Mouse (Mus musculus) regulatory T cell (primary cell): ENCODE measurements around the gene Cars2.
"Not testable (repeated sequence)": the region's sequence is repeated elsewhere in the genome, so short reads cannot be mapped to it uniquely, and the experiment has no call there.

Experiments used
- in situ Hi-C: fragments of 300-600 bp; cut with MboI, MseI; formaldehyde crosslinking; loops from one replicate; pipeline ENCODE4 v1.15.1; 2025; ENCODE audit warnings: high pct_unique_total_duplicates

Cars2 gene

DNA sequence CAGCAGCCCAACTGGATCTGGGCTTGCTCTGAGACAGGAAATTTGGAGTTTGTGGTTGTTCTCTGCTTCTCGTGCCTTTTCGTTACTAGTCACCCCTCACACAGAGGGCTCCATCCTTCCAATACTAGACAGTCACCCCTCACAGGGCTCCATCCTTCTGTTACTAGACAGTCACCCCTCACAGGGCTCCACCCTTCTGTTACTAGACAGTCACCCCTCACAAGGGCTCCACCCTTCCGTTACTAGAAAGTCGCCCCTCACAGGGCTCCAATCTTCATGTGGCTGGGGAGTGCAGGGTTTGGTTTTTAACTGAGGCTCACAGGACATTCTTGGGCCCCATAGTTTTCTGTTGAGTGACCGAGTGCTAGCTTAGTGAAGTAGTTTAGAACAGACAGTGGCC, 37.3 kb downstream of the Cars2 start:
- in situ Hi-C loops = no loop called here

DNA sequence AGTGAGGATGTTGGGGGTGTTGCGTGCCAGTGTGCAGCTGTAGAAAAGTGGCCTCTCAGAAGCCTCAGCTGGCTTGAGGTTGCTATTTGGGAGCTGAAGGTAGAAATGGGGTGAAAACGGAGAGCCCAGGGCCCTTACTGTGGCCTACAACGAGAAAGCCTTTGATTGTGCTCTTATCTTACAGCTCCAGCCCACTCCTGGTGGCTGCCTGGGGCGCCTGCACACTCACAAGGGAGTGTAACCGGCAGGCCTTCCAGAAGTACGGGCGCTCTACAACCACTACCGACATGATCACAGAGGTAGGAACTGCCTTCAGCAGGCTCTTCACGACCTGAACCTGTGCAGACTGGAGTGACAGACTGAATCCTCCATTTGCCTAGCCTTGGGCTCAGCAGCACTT, 37.9 kb downstream of the Cars2 start:
- in situ Hi-C loops = no loop called here

DNA sequence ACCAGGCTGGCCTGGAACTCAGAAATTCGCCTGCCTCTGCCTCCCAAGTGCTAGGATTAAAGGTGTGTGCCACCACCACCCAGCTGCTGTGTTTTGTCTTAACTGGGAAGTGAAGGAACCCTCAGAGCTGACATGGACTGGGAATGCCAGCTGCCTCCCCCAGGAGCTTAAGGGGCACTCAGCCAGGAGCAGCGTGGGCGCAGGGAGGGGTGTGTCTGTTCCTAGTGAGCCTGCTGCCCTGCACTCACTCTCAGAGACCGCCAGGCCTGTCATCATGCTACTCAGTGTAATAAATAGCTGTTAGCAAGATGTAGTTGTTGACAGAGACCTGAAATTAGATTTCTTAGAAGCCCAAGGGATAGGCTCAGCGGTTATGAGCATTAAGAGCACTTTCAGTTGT, 39.6 kb downstream of the Cars2 start:
- in situ Hi-C loops = no loop called here

DNA sequence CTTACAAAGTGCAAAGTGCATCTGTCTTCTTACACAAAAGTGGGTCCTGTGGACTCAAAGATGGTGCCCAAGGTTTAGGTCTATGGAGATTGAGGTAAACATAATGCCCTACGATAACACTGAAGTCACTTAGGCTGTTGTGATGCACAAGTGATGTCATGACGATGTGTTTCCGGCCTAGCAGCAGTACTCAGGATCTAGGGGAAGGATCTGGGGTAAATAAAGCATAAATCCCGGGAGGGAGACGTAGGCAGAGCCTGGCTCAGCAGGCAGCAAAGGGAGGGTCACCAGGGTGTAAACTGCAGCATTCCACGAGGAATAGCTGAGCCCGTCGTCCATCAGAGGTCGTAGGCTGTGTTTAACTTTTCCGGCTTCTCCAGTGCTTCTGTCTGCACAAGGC, 41.7 kb downstream of the Cars2 start:
- in situ Hi-C loops = loop anchor here (10.0 kb wide), 1 partner anchor 186 kb away; no protein-coding TSS in a partner anchor

DNA sequence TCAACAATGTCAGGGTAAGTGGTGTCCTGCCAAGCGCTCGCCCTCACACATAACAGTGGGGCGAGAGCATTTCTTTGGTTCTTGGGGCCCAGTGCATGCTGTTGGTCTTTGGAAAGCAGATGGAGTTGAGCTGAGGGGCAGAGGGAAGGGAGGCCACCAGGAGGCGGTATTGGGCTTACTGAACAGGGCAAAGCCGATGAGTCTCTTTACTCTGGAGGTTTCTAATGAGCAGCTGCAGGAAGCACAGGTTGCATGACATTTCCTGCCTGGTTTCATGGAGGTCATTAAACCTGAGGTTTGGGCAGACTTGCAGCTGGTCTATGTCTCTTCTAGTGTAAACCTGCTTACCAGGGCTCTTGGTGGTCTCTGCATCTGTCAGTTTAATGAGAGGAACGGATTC, 43.8 kb downstream of the Cars2 start:
- in situ Hi-C loops = loop anchor here (10.0 kb wide), 1 partner anchor 188 kb away; no protein-coding TSS in a partner anchor

DNA sequence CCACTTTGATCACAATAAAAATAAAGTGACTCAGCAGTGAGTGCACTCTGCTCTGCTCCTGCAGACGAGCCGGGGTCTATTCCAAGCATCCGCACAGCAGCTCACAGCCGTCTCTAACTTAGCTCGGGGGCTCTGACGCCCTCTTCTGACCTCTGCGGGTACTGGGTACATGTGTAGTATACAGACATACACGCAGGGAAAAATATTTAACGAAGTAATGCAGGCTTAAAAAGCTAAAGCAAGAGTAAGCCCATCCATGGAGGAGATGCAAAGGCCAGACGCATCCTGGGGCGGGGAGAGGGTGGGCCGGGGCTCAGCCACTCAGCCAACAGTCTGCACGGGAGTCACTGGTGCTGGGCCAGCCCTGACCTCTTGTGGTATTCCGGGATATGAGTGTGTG, 44.5 kb downstream of the Cars2 start:
- in situ Hi-C loops = loop anchor here (10.0 kb wide), 1 partner anchor 189 kb away; no protein-coding TSS in a partner anchor

DNA sequence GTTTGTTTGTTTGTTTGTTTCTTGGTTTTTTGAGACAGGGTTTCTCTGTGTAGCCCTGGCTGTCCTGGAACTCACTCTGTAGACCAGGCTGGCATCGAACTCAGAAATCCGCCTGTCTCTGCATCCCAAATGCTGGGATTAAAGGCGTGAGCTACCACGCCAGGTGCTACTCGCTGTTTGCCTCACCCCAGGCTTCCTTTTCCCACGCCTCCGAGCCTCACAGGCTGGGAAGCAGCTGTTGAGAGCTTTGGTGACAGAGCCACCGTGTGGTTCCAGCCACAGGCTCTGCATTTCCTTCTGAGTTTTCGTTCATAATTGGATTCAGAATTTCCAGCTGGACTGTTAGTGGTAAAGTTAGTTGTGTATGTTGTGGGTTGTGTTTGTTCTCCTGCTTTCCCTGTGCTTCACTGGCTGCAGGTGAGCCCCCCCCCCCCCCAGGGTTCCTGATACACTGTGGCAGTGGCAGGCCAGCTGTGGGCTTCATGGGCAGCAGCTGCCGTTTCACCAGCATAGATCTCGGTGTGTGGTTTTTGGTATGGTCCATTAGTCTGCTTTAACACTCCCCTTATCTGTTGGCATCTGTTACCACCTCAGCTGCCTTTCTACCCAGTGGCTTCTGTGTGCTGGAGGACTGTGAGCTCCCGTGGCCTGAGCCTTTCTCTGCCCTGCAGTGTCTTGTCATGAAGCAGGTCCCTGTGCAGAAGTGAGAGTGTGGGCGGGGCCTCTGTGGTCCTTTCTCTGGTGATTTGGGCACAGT, 46.9 kb downstream of the Cars2 start:
- in situ Hi-C loops = loop anchor here (10.0 kb wide), 1 partner anchor 191 kb away; no protein-coding TSS in a partner anchor

DNA sequence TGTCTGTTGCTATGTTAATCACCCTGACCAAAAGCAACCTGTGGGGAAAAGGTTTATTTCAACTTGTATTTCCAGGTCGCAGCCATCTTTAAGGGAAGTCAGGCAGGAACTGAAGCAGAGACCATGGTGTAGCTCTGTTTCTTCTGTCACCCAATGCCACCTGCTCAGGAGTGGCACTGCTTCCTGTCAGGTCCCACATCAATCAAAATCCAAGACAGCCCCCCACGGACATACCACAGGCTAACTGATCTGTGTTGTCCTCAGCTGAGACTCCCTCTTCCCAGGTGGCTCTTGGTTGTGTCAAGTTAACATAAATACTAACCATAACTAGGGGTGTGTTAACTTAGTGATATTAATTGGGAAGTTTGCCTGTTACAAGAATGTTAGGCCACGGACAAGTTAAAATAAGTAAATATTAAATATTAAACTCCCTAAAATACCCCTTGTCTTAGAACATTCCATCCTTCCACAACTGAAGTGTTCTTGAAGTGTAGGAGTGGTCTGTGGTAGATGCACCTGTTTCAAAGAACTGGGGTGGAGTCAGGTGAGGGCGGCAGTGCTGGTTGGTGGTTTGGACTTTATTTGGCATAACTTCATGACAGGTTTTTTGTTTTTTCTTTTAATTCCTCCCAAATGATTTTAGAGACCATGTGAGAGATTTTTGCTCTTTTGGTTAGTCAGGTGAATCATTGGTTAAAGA, 51.6 kb downstream of the Cars2 start:
- in situ Hi-C loops = no loop called here

DNA sequence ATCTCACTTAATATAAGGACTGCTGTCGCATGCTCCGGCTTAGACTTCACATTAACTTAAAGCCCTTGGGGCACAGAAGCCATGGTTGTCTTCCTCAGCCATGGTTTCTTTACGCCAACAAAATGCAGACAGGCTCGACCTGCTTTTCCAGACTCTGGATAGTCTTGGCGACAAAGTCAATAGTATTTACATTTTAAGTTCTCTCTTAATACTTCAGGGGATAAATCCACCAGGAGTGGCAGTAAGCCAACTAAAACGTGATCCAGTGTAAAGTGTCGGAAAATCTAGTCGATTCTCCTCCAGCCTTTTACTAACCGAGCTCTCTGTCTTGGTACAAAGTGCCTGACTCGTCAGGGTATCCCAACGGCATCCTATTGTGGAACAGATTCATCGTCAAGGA, 52.3 kb downstream of the Cars2 start:
- in situ Hi-C loops = no loop called here

DNA sequence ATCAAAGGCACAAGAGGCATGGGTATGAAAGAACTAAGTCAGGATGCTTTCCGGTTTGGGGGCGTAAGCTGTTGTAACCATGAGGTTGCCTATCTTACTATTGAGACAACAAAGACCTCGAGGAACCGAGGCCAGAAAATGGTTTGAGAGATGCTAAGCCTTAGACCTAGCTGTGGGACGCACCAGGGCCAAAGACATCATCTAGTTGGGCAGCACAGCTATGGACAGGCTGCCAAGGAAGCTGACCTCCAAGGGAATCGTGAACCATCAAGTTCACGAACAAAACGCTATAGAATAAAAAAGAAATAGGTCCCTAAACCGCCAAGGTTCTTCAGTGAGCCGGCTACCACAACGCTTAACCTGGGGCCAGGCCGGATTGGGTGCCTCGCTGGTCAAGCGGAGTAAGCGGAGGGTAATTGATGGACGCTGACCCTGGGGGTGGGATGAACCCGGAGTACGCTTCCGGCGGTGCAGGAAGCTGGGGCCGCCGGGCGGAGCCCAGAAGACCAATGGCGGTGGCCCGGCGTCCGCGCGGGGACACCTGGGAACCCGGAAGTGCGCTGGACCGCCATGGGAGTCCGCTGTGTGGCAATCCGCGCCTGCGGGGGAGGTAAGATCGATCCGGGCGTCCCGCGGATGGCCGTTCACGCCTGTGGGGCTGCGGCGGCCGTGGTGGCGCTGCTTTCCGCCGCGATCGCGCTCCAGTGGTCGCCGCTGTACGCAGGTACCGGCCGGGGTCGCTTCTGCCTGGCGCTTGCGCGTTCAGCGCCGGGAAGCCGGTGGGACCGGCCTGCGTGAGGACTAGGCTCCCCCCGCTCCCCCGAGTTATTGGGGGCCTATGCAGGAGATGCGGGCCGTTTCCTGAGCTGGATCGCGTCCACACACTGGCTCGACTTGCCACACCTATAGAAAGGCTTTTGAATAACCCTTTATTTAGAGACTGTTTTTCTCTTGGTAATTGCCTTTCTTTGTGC, 53.3 kb downstream of the Cars2 start, which contains the start of gene Naxd:
Naxd (plus strand) TSS at position 490 of the 974 bp plus-strand sequence.
- in situ Hi-C loops = no loop called here

DNA sequence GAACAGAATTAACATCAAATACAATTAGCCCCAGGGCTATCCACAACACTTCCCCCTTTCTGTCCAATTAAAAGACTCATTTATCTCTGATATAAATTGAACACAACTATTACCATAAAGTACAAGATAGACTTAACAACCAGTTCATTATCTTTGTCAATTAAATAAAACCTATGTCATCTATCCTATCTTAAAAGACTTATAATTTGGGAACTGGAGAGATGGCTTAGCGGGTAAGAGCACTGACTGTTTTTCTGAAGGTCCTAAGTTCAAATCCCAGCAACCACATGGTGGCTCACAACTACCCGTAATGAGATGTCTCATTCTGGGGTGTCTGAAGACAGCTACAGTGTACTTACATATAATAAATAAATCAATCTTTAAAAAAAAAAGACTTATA, 58.2 kb downstream of the Cars2 start:
- in situ Hi-C loops = not testable (repeated sequence)

DNA sequence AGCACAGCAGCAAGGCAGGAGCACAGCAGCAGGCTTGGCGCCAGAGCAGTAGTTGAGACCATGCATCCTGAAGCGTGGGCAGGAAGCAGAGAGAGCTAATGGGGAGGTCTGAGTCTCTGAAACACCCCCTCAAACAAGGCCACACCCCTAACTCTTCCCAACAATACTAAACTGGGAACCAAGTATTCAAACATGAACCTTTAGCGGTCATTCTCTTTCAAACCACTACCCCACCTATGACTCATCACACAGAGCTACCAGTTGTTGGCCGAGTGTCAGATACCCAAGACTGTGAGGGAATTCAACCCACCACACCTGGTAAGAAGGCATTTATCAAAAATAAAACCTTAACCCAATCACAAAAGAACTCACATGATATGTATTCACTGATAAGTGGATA, 63.4 kb downstream of the Cars2 start:
- in situ Hi-C loops = loop anchor here (5.0 kb wide), 1 partner anchor 55 kb away; no protein-coding TSS in a partner anchor

DNA sequence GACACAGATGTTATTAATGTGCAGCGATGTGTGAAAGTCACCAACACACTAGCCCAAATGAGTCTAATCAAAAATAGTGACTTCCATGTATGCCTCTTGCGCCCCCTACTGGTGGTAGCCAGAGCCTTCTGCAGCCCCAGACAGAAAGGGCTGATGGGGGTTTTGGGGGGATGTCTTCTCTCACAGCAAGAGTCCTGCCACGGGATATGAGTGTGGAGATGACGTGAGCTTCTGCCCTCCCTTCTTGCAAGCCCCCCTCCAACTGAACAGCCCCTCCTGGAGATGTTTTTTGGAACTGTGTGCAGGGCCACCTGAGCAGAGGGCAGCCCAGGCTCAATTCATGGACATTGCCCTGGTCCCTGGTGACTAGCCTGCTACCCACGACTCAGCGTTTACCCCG, 64.4 kb downstream of the Cars2 start:
- in situ Hi-C loops = loop anchor here (5.0 kb wide), 1 partner anchor 54 kb away; no protein-coding TSS in a partner anchor

DNA sequence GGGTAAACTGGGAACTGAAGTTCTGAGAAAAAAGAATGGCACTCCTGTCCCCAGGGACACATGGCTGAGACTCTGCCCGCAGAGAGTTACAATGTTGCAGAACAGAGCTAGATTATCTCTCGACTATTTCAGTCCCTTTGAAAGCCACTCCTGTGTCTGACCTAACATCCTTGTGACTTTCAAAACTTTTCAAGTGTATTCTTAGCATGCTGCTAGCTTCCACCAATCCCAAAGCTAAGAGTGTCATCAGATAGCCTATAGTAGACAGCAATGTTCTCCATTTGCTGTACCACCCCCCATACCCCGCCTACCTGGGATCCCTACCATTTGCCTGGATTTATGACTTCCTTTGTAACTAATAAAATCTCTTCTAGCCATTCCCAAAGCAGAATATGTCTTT, 68.0 kb downstream of the Cars2 start:
- in situ Hi-C loops = no loop called here

DNA sequence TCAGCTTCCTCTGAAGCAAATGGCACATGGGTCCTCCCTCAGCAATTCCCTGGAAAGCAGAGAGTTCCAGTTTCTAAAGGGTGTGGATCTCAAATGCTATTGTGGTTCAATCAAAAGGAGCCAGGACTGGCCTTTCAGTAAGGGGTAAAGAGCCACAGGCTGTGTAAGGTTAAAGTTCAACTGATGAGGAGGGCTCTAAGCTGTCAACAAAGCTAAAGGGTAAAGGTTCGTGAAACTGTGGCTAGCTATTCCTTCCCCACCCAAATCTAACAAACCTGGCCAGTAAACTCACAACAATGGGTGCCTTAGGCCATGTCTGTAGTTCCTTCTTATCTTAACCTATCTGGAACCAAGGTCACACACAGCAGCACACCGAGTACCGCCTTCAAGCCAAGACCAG, 68.7 kb downstream of the Cars2 start:
- in situ Hi-C loops = no loop called here

DNA sequence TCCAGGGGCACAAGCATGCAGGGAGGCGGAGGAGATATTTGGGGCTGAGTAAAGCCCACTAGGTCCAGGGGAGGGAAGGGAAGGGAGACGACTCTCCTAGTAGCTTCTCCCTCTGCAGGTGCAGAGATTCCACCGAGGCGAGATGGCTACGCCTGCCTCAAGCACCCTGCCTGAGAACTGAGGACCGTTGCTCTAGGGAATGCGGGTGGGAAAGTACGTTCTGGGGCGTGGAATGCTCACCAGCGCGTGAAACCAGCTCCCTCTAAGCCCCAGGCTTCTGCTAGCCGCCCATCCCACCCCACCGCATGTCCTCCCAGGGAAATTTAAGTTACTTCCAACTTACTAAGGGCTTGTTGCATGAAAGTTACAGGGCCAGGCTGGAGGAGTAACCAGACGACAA, 71.0 kb downstream of the Cars2 start:
- in situ Hi-C loops = no loop called here

DNA sequence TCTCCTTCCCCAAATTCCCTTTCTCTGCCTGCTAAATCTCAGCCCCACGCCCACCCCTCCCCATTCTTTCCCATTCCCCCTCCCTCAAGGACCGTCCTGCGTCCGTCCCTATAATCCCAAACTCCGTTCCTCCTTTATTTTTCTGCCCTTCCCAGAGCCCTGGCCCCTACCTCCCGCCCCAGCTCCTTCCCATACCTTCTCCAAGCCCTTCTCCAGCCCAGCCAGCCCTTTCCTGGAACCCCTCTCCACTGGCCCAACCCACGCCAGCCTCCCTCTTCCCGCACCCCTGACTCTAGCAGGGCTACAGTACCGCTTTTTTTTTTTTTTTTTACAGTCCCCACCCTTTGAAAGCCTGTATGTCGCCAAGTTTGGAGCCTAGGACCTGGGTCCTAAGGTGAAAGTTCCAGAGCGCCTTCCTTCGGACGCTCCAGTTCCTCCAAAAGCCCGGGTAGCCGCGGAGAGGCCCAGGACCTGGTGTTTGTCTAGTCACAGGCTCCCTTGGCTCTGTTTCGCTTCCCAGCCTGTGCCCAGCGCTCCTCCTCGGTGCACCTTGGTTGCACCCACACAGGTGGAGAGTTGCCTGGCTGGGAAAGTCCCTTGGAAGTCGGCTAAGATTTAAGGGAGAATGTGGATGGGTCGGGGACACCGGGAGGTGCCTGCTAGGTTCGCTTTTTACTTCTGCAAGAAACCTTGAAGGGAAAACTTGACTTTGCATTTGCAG, 71.6 kb downstream of the Cars2 start:
- in situ Hi-C loops = no loop called here

DNA sequence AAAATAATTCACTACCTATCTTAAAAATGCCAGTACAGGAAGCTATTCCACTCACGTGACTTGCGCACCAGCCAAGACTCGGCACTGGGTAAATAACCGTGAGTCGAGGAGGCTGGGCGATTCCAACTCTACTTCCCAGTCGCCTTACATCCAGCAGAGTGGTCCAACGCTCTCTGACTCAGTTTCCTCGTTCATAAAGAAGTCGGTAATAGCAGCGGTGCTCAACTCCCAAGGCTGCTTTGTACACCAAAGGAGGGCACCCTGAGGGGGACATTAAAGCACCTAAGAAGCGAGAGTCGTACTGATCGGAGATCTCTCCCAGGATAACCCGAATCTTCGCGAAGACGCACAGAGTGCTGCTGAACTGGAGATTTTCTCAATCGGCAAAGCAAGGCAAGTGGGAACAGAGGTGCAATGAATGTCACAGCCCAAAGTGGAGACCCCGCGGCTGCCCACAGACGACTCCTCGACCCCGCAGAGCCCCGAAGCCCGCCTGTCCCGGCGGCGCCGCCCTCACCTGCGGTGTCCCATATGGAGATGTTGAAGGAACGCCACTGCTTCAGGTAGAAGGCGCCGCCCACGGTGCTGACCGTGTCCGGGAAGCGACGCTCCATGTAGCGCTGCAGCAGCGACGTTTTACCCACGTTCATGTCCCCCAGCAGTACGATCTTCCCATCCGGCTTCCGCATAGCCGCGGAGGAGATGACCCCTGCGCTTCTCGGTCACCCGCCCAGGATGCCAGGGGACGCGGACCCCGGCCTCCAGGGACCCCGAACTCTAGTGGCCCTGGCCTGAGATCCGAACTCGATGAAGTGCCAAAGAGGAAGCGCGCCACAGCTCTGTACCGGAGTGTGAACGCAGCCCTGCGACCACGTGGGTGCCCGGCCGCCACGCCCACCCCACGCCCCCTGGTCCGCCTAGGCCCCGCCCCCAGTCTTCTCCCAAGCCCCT, 72.5 kb downstream of the Cars2 start, which contains the start of gene Rab20:
Rab20 (minus strand) TSS at position 900 of the 951 bp plus-strand sequence.
- in situ Hi-C loops = no loop called here

DNA sequence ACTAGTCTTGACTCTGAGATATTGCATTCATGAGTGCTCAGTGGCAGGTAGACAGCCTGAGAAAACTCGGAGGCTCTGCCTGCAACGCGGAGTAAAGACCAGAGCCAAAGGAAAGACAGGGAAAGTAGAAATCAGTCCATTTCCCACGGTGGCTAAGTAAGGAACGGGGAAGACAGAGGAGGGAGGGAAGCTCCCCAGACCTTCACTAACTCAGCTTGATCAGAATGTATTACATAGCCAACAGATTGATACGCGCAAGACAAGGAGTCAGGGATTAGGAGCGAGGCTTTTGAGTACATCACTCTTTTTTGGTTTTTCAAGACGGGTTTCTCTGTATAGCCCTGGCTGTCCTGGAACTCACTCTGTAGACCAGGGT, 73.4 kb downstream of the Cars2 start:
- in situ Hi-C loops = no loop called here
